Mouse (Mus musculus): ENCODE data around the gene Rasa2. TPM values are rescaled to one million over a fixed set of nuclear protein-coding genes. Genes with fewer than 3 reads are reported as not detected.

Gene Rasa2
- polyA plus RNA-seq, 1 experiment, result 1.5 TPM

DNA sequence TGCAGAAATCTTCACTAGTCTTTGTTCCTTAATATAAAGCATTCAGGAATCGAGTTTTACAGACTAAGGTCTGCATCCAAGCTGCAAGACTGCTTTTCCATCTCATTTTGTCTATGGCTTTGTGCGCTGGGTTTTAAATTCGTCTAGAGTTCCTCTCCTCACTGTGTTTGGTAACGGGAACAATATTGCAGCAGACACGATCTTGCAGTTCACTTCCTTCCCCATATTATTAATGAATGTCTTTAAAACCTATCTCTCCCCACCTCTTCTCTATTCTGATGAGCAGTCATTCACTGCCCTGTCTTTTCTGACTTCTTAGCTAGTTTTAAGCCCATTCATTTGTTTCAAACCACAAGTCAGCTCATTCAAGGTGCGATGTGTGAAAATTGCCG is 5.7 kb upstream of the Rasa2 start:
- no peak for TF ChIP-seq MYOD1 (IDR thresholded peaks at IDR 0.05; ENCODE audit: control insufficient read depth, insufficient read length, low read depth)
- TF ChIP-seq MAX (IDR thresholded peaks at IDR 0.05), result no peak
- TF ChIP-seq MYOG (IDR thresholded peaks at IDR 0.05; ENCODE audit: control insufficient read depth, extremely low read depth, insufficient read length), result no peak
- no peak for TF ChIP-seq FOSL1 (IDR thresholded peaks at IDR 0.05; ENCODE audit: insufficient read depth, low read length, poor library complexity, severe bottlenecking)
- no peak for TF ChIP-seq CTCF (IDR thresholded peaks at IDR 0.05; ENCODE audit: control insufficient read depth, insufficient read depth, insufficient read length)
- TF ChIP-seq USF1 (IDR thresholded peaks at IDR 0.05; ENCODE audit: low read depth), result no peak
- no peak for TF ChIP-seq CEBPB (IDR thresholded peaks at IDR 0.05; ENCODE audit: low read depth)
- Histone ChIP-seq H3K36me3 (ENCODE audit: control insufficient read depth, insufficient read depth) (no peaks in the 10 kb centered on the region), H3K4me3 (ENCODE audit: insufficient read depth, poor library complexity, severe bottlenecking) (no peak overlapping the region), H3K27me3 (ENCODE audit: control insufficient read depth, insufficient read depth, insufficient read length) (no peaks in the 10 kb centered on the region), H3K79me2 (ENCODE audit: control insufficient read depth, insufficient read depth) (no peaks in the 10 kb centered on the region), H3ac (ENCODE audit: control insufficient read depth, insufficient read length, low read depth) (no peak overlapping the region), H3K79me3 (ENCODE audit: low read depth) (no peaks in the 10 kb centered on the region)

DNA sequence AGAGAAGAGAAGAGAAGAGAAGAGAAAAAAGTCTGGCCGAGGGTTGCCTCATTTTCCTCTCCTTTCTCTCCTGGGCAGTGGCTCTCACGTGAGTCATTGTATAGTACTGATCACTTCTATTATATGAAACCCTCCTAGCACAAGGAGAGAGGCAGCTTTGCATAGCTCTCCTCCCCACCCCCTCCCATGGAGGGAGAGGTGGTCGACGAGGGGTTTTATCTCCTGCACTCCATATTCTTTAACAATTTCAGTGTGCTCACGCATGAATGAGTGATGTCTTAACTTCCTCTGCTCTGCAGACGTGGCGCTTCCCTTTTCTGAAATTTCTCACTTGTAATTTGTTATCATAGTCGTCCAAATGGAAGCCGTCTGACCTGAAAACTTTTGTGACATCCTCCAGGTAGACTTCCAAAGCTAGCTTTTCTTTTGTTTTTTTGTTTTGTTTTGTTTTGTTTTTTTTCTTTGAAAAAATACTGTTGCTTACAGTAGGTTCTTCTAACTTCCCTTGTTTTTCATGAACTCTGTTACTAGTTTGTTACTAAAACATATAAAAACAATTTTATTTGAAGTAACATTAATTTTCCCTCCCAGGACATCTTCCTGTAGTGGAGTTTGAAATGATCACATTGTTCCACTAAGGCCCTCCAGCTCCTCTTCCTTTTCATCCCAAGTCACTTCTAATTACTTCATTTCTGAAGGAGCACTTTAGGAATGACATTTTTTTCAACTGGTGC is 5.2 kb upstream of the Rasa2 start:
- no peaks in the 10 kb centered on the region for H3K36me3 ChIP-seq (ENCODE audit: control insufficient read depth, insufficient read depth)
- H3K27me3 ChIP-seq (ENCODE audit: control insufficient read depth, insufficient read depth, insufficient read length), result no peaks in the 10 kb centered on the region
- H3ac ChIP-seq (ENCODE audit: control insufficient read depth, insufficient read length, low read depth), result no peak overlapping the region
- no peaks in the 10 kb centered on the region for H3K79me2 ChIP-seq (ENCODE audit: control insufficient read depth, insufficient read depth)
- TF ChIP-seq FOSL1 (IDR thresholded peaks at IDR 0.05; ENCODE audit: insufficient read depth, low read length, poor library complexity, severe bottlenecking) (no peak), CTCF (IDR thresholded peaks at IDR 0.05; ENCODE audit: control insufficient read depth, insufficient read depth, insufficient read length) (no peak), MYOG (IDR thresholded peaks at IDR 0.05; ENCODE audit: control insufficient read depth, extremely low read depth, insufficient read length) (no peak), CEBPB (IDR thresholded peaks at IDR 0.05; ENCODE audit: low read depth) (no peak), MYOD1 (IDR thresholded peaks at IDR 0.05; ENCODE audit: control insufficient read depth, insufficient read length, low read depth) (no peak), USF1 (IDR thresholded peaks at IDR 0.05; ENCODE audit: low read depth) (no peak), MAX (IDR thresholded peaks at IDR 0.05) (no peak)
- H3K4me3 ChIP-seq (ENCODE audit: insufficient read depth, poor library complexity, severe bottlenecking), result no peak overlapping the region
- H3K79me3 ChIP-seq (ENCODE audit: low read depth), result no peaks in the 10 kb centered on the region

DNA sequence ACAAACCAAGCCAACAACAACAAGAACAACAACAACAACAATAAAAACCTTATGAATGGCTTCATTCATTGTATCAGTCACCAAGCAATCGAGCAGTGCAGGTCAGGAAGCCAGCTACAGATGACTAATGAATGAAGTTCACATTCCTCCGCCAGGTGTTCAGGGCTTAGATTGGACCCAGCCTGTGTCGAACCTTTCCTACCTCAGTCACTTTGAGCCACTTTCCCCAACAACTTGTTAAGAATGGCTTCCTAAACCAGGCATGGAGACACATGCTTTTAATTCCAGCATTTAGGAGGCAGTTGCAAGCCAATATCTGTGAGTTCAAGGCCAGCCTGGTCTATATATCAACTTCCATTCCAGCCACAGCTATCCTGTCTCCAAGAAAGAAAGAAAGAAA is 4.5 kb upstream of the Rasa2 start:
- Histone ChIP-seq H3K36me3 (ENCODE audit: control insufficient read depth, insufficient read depth) (no peaks in the 10 kb centered on the region), H3K79me3 (ENCODE audit: low read depth) (no peaks in the 10 kb centered on the region), H3K27me3 (ENCODE audit: control insufficient read depth, insufficient read depth, insufficient read length) (no peaks in the 10 kb centered on the region), H3K79me2 (ENCODE audit: control insufficient read depth, insufficient read depth) (no peaks in the 10 kb centered on the region), H3K4me3 (ENCODE audit: insufficient read depth, poor library complexity, severe bottlenecking) (no peak overlapping the region), H3ac (ENCODE audit: control insufficient read depth, insufficient read length, low read depth) (no peak overlapping the region)
- TF ChIP-seq MYOD1 (IDR thresholded peaks at IDR 0.05; ENCODE audit: control insufficient read depth, insufficient read length, low read depth), result no peak
- TF ChIP-seq FOSL1 (IDR thresholded peaks at IDR 0.05; ENCODE audit: insufficient read depth, low read length, poor library complexity, severe bottlenecking), result no peak
- no peak for TF ChIP-seq MAX (IDR thresholded peaks at IDR 0.05)
- TF ChIP-seq CEBPB (IDR thresholded peaks at IDR 0.05; ENCODE audit: low read depth), result no peak
- TF ChIP-seq MYOG (IDR thresholded peaks at IDR 0.05; ENCODE audit: control insufficient read depth, extremely low read depth, insufficient read length), result no peak

DNA sequence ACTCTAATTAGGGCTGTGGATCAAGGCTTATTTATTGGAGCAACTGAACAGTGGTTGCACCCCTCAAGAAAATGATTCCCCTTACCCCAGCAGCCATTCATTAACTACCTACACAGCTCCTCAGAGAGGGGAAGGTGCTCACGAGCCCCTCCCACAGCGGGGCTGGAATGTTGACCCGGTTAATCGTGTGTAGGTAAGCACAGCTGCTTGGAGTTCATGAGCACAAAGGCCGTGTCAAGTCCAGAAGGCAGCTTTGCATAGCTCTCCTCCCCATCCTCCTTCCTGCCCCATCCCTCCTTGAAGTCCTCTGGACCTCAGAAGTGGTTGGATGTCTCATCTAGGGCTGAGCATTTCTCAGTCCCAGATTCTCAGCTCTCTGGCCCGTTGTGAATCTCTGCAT is 3.8 kb upstream of the Rasa2 start:
- Histone ChIP-seq H3ac (ENCODE audit: control insufficient read depth, insufficient read length, low read depth) (no peak overlapping the region), H3K36me3 (ENCODE audit: control insufficient read depth, insufficient read depth) (no peaks in the 10 kb centered on the region), H3K4me3 (ENCODE audit: insufficient read depth, poor library complexity, severe bottlenecking) (no peak overlapping the region), H3K27me3 (ENCODE audit: control insufficient read depth, insufficient read depth, insufficient read length) (no peaks in the 10 kb centered on the region), H3K79me2 (ENCODE audit: control insufficient read depth, insufficient read depth) (peaks cover 6% of the 10 kb centered on the region), H3K79me3 (ENCODE audit: low read depth) (peaks cover 4% of the 10 kb centered on the region)
- TF ChIP-seq FOSL1 (IDR thresholded peaks at IDR 0.05; ENCODE audit: insufficient read depth, low read length, poor library complexity, severe bottlenecking), result no peak
- no peak for TF ChIP-seq CEBPB (IDR thresholded peaks at IDR 0.05; ENCODE audit: low read depth)
- no peak for TF ChIP-seq USF1 (IDR thresholded peaks at IDR 0.05; ENCODE audit: low read depth)
- TF ChIP-seq MYOG (IDR thresholded peaks at IDR 0.05; ENCODE audit: control insufficient read depth, extremely low read depth, insufficient read length), result no peak
- TF ChIP-seq CTCF (IDR thresholded peaks at IDR 0.05; ENCODE audit: control insufficient read depth, insufficient read depth, insufficient read length), result no peak
- TF ChIP-seq MAX (IDR thresholded peaks at IDR 0.05), result no peak
- TF ChIP-seq MYOD1 (IDR thresholded peaks at IDR 0.05; ENCODE audit: control insufficient read depth, insufficient read length, low read depth), result no peak

DNA sequence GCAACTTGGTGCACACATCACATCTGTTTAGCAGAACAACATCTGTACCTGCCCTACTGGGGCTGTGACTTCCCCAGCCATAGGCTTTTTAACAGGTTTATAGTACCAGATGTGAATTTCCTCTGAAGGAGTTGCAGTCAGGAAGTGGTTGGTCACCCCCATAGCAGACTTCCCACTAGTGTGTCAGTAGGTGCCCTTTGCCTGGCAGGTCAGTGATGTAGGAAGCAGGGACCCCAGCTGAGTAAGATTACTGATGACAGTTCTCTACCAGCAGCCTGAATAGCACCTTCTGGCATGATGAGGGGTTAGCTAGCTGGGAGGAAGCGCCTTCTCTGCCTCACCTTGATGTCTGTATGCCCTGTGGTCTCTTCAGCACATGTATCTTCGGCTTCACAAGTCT is 2.4 kb upstream of the Rasa2 start:
- Histone ChIP-seq H3ac (ENCODE audit: control insufficient read depth, insufficient read length, low read depth) (no peak overlapping the region), H3K27me3 (ENCODE audit: control insufficient read depth, insufficient read depth, insufficient read length) (no peaks in the 10 kb centered on the region), H3K79me2 (ENCODE audit: control insufficient read depth, insufficient read depth) (peaks cover 20% of the 10 kb centered on the region), H3K4me3 (ENCODE audit: insufficient read depth, poor library complexity, severe bottlenecking) (no peak overlapping the region), H3K36me3 (ENCODE audit: control insufficient read depth, insufficient read depth) (no peaks in the 10 kb centered on the region), H3K79me3 (ENCODE audit: low read depth) (peaks cover 5% of the 10 kb centered on the region)
- TF ChIP-seq MYOD1 (IDR thresholded peaks at IDR 0.05; ENCODE audit: control insufficient read depth, insufficient read length, low read depth), result no peak

DNA sequence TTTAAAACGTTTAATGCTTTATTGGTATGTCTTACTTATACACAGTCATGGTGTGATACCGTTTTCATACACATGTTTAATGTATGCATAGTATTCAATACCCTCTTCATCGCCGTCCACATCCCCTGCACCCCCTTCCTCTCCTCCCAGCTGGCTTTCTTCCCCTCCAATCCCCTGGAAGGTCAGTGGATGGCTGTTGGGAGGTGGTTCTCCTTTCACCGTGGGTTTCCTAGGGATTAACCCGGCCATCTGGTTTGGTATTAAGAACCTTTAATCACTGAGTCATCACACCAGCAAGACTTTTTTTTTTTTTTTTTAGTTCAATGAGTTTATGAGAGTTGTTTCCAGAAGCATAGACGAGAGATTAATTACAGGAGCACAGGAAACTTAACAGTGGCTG is 1.3 kb upstream of the Rasa2 start:
- peaks cover 30% of the 10 kb centered on the region for H3K79me2 ChIP-seq (ENCODE audit: control insufficient read depth, insufficient read depth)
- no peaks in the 10 kb centered on the region for H3K27me3 ChIP-seq (ENCODE audit: control insufficient read depth, insufficient read depth, insufficient read length)
- TF ChIP-seq CTCF (IDR thresholded peaks at IDR 0.05; ENCODE audit: control insufficient read depth, insufficient read depth, insufficient read length) (no peak), MYOG (IDR thresholded peaks at IDR 0.05; ENCODE audit: control insufficient read depth, extremely low read depth, insufficient read length) (no peak), MYOD1 (IDR thresholded peaks at IDR 0.05; ENCODE audit: control insufficient read depth, insufficient read length, low read depth) (no peak), MAX (IDR thresholded peaks at IDR 0.05) (no peak), USF1 (IDR thresholded peaks at IDR 0.05; ENCODE audit: low read depth) (no peak), FOSL1 (IDR thresholded peaks at IDR 0.05; ENCODE audit: insufficient read depth, low read length, poor library complexity, severe bottlenecking) (no peak), CEBPB (IDR thresholded peaks at IDR 0.05; ENCODE audit: low read depth) (no peak)
- peaks cover 13% of the 10 kb centered on the region for H3K79me3 ChIP-seq (ENCODE audit: low read depth)
- no peak overlapping the region for H3K4me3 ChIP-seq (ENCODE audit: insufficient read depth, poor library complexity, severe bottlenecking)
- no peaks in the 10 kb centered on the region for H3K36me3 ChIP-seq (ENCODE audit: control insufficient read depth, insufficient read depth)
- H3ac ChIP-seq (ENCODE audit: control insufficient read depth, insufficient read length, low read depth), result no peak overlapping the region

All from C2C12 (cell line).